Mouse (Mus musculus) stomach, postnatal 0 days (tissue): Measurements from ENCODE around the gene Mtap. TPM values are rescaled to one million over a fixed set of nuclear protein-coding genes. Genes with fewer than 3 reads are reported as not detected.

ENCODE experiments used
- ATAC-seq: fragments of 200-750 bp; cut with Nextera tagmentation; 2 replicates; pipeline ENCODE4 v1.8.0; 2017; ENCODE audit not compliant: low FRiP score, low TSS enrichment
- DNase-seq: peaks from one replicate; pipeline ENCODE4 v3.0.0-alpha.2; 2016; ENCODE audit warnings: low spot score
- H3K27ac ChIP-seq: fragments of 300-500 bp; sonication (generic); replicated peaks from 2 replicates; pipeline ENCODE4 v1.5.1; 2014; ENCODE audit warnings: mild to moderate bottlenecking, control low read depth
- H3K27me3 ChIP-seq: fragments of 300-500 bp; sonication (generic); 2 replicates; pipeline ENCODE4 v1.6.1; 2014; ENCODE audit warnings: low read length; ENCODE audit not compliant: control insufficient read depth, insufficient read depth
- H3K36me3 ChIP-seq: fragments of 300-500 bp; sonication (generic); 2 replicates; pipeline ENCODE4 v1.6.1; 2014; ENCODE audit warnings: low read length, mixed read lengths; ENCODE audit not compliant: control insufficient read depth, insufficient read depth
- H3K4me1 ChIP-seq: fragments of 300-500 bp; sonication (generic); replicated peaks from 2 replicates; pipeline ENCODE4 v1.6.1; 2014; ENCODE audit warnings: antibody characterized with exemption; ENCODE audit not compliant: control insufficient read depth, insufficient read depth
- H3K4me2 ChIP-seq: fragments of 300-500 bp; sonication (generic); replicated peaks from 2 replicates; pipeline ENCODE4 v1.6.1; 2014; ENCODE audit warnings: low read depth, mild to moderate bottlenecking, control low read depth, moderate library complexity
- H3K4me3 ChIP-seq: fragments of 300-500 bp; sonication (generic); 2 replicates; pipeline ENCODE4 v1.5.1; 2014; ENCODE audit warnings: low read depth, low read length, control low read depth
- H3K9ac ChIP-seq: fragments of 300-500 bp; sonication (generic); 2 replicates; pipeline ENCODE4 v1.6.1; 2014; ENCODE audit warnings: mild to moderate bottlenecking, low read length, control low read depth, mixed read lengths
- H3K9me3 ChIP-seq: fragments of 300-500 bp; sonication (generic); 2 replicates; pipeline ENCODE4 v1.6.1; 2016; ENCODE audit warnings: low read length; ENCODE audit not compliant: control insufficient read depth
- CTCF ChIP-seq: IDR thresholded peaks from 2 replicates; pipeline ENCODE4 v1.5.1; 2016; ENCODE audit warnings: antibody characterized with exemption, low read depth, mild to moderate bottlenecking, moderate library complexity
- EP300 ChIP-seq: optimal IDR thresholded peaks from 2 replicates; pipeline ENCODE3; 2016; ENCODE audit warnings: antibody characterized with exemption
- WGBS: fragments of 180-500 bp; shearing (Covaris S2); extraction: QIAGEN DNeasy Blood & Tissue Kit; methylation state at CpG from one replicate; pipeline ENCODE4 v1.1.7; 2014; 5-methylcytosine and 5-hydroxymethylcytosine counted together
- polyA plus RNA-seq: library from polyadenylated mRNA; unstranded; fragments of >200 nt; fragmentation: Nextera tagmentation; extraction: Ambion mirVana; gene quantifications from 2 replicates; pipeline ENCODE4 v1.2.1, GENCODE M21; 2015

The Mtap gene
- polyA plus RNA-seq, 1 experiment from 2014 or later, result 23.9 TPM

DNA sequence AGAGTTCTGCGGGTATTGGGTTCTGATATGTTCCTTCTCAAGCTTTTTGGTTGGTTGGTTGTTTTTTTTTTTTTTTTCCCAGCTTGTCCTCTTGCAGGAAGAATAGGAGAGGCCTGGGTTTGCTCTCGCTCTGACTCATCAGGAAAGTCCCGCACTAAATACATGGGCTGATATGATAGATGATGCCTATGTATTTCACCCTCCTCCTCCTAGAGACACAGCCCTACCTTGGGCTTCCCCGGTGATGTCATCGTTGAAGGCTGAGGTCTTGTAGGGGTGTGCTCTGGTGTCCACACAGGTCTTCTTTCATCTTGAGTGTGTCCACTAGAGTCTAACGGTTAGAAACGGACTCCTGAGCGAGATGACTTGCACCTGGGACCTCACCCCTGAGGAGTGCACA, 26.7 kb downstream of the Mtap start:
- H3K9ac ChIP-seq, result no peak overlapping the region
- H3K27ac ChIP-seq, result no peak overlapping the region
- no peak for TF ChIP-seq EP300
- no peak for TF ChIP-seq CTCF
- 86% methylated on average over 8 of the region's 8 CpGs for WGBS
- no peak overlapping the region for H3K4me2 ChIP-seq
- H3K4me1 ChIP-seq, result no peaks in the 10 kb centered on the region
- no peak for DNase-seq
- H3K9me3 ChIP-seq, result no peaks in the 10 kb centered on the region
- no peak for ATAC-seq
- H3K36me3 ChIP-seq, result peaks cover 4% of the 10 kb centered on the region; the same call in 1 of the 2 replicates
- H3K27me3 ChIP-seq, result no peaks in the 10 kb centered on the region
- no peak overlapping the region for H3K4me3 ChIP-seq

DNA sequence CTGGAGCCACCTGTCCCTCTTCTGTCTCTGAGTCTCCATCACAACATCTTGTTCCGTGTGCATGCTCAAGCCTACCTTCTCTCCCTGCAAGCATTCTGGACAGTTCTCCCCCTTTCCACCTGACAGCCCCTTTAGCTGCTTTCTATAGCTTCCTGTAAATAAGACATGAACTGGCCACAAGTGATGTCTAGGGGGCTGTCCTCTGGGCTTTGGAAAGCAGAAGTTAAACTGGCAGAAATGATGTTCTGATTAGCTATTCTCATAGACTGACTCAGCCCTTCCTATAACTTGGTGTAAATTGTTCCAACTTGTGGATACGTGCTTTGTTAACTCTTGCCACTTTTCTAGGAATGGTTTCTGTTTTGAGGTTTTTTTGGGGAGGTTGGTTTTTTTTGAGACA, 27.8 kb downstream of the Mtap start:
- DNase-seq (no peak), ATAC-seq (no peak)
- Histone ChIP-seq H3K27me3 (no peaks in the 10 kb centered on the region), H3K9me3 (no peaks in the 10 kb centered on the region), H3K4me1 (no peaks in the 10 kb centered on the region), H3K27ac (no peak overlapping the region), H3K36me3 (peaks cover 4% of the 10 kb centered on the region; the same call in 1 of the 2 replicates), H3K4me3 (no peak overlapping the region), H3K9ac (no peak overlapping the region), H3K4me2 (no peak overlapping the region)
- 86% methylated on average over 2 of the region's 2 CpGs for WGBS
- TF ChIP-seq CTCF, result no peak
- no peak for TF ChIP-seq EP300

- Histone ChIP-seq H3K27ac (no peak overlapping the region), H3K9me3 (no peaks in the 10 kb centered on the region), H3K4me2 (no peak overlapping the region), H3K4me3 (no peak overlapping the region), H3K4me1 (no peaks in the 10 kb centered on the region), H3K27me3 (no peaks in the 10 kb centered on the region), H3K36me3 (peaks cover 5% of the 10 kb centered on the region), H3K9ac (no peak overlapping the region)
- 92% methylated on average over 9 of the region's 9 CpGs for WGBS
- TF ChIP-seq CTCF (no peak), EP300 (no peak)
- ATAC-seq (no peak), DNase-seq (no peak)
Measured at GRCm38 (mm10) chr4:89168877-89169276, 32.0 kb downstream of the Mtap start.

GRCm38 (mm10) chr4:89169739-89170138, 32.8 kb downstream of the Mtap start:
- no peaks in the 10 kb centered on the region for H3K27me3 ChIP-seq
- no peak for TF ChIP-seq CTCF
- no peak for TF ChIP-seq EP300
- H3K4me1 ChIP-seq, result no peaks in the 10 kb centered on the region
- 74% methylated on average over 4 of the region's 4 CpGs for WGBS
- peaks cover 5% of the 10 kb centered on the region for H3K36me3 ChIP-seq
- DNase-seq (no peak), ATAC-seq (no peak)
- H3K4me2 ChIP-seq, result no peak overlapping the region
- H3K9ac ChIP-seq, result no peak overlapping the region
- no peak overlapping the region for H3K27ac ChIP-seq
- H3K4me3 ChIP-seq, result no peak overlapping the region
- no peaks in the 10 kb centered on the region for H3K9me3 ChIP-seq

DNA sequence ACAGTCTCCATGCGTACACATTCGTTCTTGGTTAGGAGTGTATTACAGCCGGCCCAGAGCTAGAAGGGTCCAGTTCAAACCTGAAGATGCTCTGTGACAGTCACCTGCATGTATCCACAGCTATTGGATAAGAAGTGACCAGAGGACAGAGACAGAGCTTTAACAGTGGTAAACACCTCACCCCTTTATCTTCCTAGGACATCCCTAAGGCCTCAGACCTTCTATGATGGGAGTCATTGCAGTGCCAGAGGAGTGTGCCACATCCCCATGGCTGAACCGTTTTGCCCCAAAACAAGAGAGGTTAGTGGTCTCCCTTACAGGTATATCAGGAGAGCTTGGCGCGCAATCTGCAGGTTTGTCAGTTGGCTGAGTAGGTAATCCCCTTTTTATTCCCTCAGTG, 34.0 kb downstream of the Mtap start:
- no peak for TF ChIP-seq EP300
- TF ChIP-seq CTCF, result no peak
- H3K27ac ChIP-seq, result no peak overlapping the region
- 95% methylated on average over 6 of the region's 6 CpGs for WGBS
- peaks cover 5% of the 10 kb centered on the region for H3K36me3 ChIP-seq
- H3K4me2 ChIP-seq, result no peak overlapping the region
- H3K9ac ChIP-seq, result no peak overlapping the region
- ATAC-seq (no peak), DNase-seq (no peak)
- H3K4me1 ChIP-seq, result no peaks in the 10 kb centered on the region
- H3K9me3 ChIP-seq, result no peaks in the 10 kb centered on the region
- no peak overlapping the region for H3K4me3 ChIP-seq
- no peaks in the 10 kb centered on the region for H3K27me3 ChIP-seq

GRCm38 (mm10) chr4:89172873-89173605, 36.1 kb downstream of the Mtap start:
- 88% methylated on average over 14 of the region's 14 CpGs for WGBS

More at GRCm38 (mm10) chr4:89172873-89173605, 36.1 kb downstream of the Mtap start:
- Histone ChIP-seq H3K36me3 (peaks cover 12% of the 10 kb centered on the region), H3K9ac (no peak overlapping the region), H3K4me1 (no peaks in the 10 kb centered on the region), H3K27ac (no peak overlapping the region), H3K4me2 (no peak overlapping the region), H3K4me3 (no peak overlapping the region), H3K27me3 (no peaks in the 10 kb centered on the region), H3K9me3 (no peaks in the 10 kb centered on the region; the same call in 1 of the 2 replicates)
- no peak for ATAC-seq
- DNase-seq, result no peak
- no peak for TF ChIP-seq EP300
- TF ChIP-seq CTCF, result no peak
